Mouse (Mus musculus): ENCODE measurements around the gene Epm2aip1. TPM values are rescaled to one million over a fixed set of nuclear protein-coding genes. Genes with fewer than 3 reads are reported as not detected.
A peak's percentile ranks its signal among the peaks of the same experiment; 100 is the strongest.

Gene Epm2aip1
- total RNA-seq (2021) = 10 to 100 TPM; 77.8 to 79.7 TPM

GRCm38 (mm10) chr9:111271434-111272160 is at the start of gene Epm2aip1, which contains the start of gene Mlh1:
TSS of gene Epm2aip1 (plus strand) at chr9:111271929.
TSS of gene Mlh1 (minus strand) at chr9:111271791.
- peak; percentile 99 for DNase-seq (ENCODE audit: low spot score in 2 of 2)
- intact Hi-C loops (cut with DNase I) = loop anchor here (5.0 kb wide), 1 partner anchor 154 kb away; the partner anchor contains the start of gene Lrrfip2

- DNase-seq (ENCODE audit: low spot score in 2 of 2) = no peak
- intact Hi-C loops (cut with DNase I) = no loop called here
Observed at GRCm38 (mm10) chr9:111223406-111223805, 48.3 kb upstream of the Epm2aip1 start.

GRCm38 (mm10) chr9:111228446-111228845 is 43.3 kb upstream of the Epm2aip1 start:
- DNase-seq (ENCODE audit: low spot score in 2 of 2) = no peak
- intact Hi-C loops (cut with DNase I) = no loop called here

GRCm38 (mm10) chr9:111234701-111235100 is 37.0 kb upstream of the Epm2aip1 start:
- DNase-seq (ENCODE audit: low spot score in 2 of 2) = no peak
- intact Hi-C loops (cut with DNase I) = no loop called here

GRCm38 (mm10) chr9:111237726-111238125 is 34.0 kb upstream of the Epm2aip1 start:
- intact Hi-C loops (cut with DNase I) = no loop called here
- no peak for DNase-seq (ENCODE audit: low spot score in 2 of 2)

DNA sequence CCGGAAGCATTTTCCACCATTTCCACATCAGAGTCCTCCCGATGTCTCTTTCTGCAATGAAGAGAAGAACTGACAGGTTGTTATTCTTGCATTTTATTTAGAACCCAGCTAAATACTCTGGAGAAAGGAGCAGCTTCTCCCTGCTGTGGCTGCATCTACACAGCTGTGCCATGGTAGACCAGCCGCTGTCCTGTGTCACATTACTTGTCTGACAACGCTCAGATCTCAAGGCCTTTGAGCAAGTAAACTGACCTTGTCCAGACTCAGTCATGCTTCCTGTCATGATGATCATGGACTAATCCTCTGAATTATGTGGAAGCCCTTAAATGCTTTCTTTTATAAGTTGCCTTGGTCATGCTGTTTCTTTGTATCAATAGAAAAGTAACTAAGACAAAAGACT is 31.9 kb upstream of the Epm2aip1 start:
- intact Hi-C loops (cut with DNase I) = no loop called here
- no peak for DNase-seq (ENCODE audit: low spot score in 2 of 2)

- intact Hi-C loops (cut with DNase I) = no loop called here
- DNase-seq (ENCODE audit: low spot score in 2 of 2) = no peak
Observed at GRCm38 (mm10) chr9:111243384-111243783, 28.3 kb upstream of the Epm2aip1 start.

DNA sequence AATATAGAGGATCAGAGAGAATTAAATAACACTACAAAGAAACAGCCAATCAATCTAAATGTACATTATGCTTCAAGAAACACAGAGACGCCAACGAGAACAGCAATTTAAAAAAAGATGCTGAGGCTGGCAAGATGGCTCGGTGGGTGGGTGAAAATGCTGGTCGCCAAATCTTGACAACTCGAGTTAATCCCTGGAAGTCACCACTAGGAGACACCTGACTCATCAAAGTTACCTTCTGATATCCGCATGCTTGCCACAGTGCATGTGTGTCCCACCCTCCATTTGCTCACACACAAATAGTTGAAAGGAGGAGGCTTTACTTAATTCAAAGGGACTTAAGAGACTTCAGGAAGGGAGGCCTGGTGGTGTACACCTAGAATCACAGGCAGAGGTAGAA is 26.2 kb upstream of the Epm2aip1 start:
- intact Hi-C loops (cut with DNase I) = loop anchor here (5.0 kb wide), 1 partner anchor 153 kb away; no protein-coding TSS in a partner anchor
- DNase-seq (ENCODE audit: low spot score in 2 of 2) = no peak

- intact Hi-C loops (cut with DNase I) = loop anchor here (5.0 kb wide), 1 partner anchor 155 kb away; no protein-coding TSS in a partner anchor
- no peak for DNase-seq (ENCODE audit: low spot score in 2 of 2)
Observed at GRCm38 (mm10) chr9:111247682-111248246, 24.0 kb upstream of the Epm2aip1 start.

DNA sequence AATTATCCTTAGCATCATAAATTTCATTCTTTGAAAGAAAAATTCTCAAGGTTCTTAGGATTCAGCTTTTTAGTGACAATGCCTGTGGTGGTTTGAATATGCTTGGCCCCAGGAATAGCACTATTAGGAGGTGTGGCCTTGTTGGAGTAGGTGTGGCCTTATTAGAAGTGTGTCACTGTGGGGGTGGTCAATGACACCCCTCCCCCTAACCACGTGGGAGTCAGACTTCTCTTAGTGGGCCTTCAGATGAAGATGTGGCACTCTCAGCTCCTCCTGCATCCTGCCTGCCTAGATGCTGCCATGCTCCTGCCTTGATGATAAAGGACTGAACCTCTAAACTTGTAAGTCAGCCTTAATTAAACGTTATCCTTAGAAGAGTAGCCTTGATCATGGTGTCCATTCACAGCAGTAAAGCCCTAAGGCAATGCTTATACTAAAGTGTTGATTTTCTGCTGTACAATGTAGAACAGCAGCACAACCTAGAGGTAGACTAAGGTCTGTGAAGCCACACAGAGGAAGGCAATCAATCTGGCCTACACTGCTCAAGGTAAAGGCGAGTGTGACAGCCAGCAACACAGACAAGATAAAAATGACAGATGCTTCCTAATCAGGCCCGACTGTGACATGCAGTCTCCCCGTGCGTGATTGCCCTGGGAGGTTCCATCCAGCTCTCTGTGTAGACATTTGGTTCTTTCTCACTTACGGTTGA is 19.4 kb upstream of the Epm2aip1 start:
- no peak for DNase-seq (ENCODE audit: low spot score in 2 of 2)

DNA sequence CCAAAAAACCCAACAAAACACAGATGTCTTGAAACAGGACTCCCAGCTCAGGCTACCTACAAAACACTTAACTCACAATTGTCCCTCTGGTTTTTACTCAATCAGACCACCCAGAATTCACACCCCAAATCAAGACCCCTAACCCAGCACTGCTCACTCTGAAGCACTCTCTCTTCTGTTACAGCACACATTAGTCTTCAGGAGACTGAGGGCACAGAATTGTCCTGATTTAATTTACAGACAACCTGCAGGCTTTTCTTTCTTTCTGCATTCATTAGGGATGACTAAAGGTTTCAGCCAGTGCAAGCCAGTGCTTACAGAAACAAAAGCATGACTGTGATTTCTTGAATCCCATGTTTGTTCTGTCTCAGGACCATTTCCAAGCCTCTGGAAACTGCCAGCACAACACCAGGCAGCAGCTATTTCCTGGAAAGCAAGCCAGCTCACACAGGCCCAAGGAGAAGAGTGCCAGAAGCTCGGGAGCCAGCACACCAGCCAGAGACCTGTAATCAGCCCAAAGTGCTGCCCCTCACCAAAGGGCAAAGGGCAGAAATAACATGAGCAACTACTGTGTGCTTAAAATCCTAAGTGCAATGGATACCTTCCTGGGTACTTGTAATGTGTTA is 11.3 kb upstream of the Epm2aip1 start:
- intact Hi-C loops (cut with DNase I) = no loop called here
- no peak for DNase-seq (ENCODE audit: low spot score in 2 of 2)

More for the DNA sequence above, 19.4 kb upstream of the Epm2aip1 start:
- intact Hi-C loops (cut with DNase I) = no loop called here

DNA sequence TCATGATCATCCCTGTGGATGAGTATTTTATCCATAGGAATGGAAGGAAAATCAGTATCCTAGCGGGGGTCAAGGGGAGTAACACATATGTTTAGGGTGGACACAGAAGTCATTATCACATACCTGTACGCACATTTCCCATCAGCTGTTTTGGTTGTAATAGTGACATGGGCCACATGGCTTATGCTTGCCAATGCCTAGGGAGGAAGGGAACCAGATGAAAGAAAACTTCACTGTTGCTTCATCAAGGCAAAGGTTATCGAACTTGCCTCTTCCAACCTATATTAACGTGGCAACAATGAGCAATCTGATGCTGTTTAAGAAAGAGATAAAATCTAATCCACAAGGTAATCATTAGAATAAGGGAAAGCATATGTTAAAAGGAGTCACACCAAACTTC is 10.4 kb upstream of the Epm2aip1 start:
- intact Hi-C loops (cut with DNase I) = no loop called here
- no peak for DNase-seq (ENCODE audit: low spot score in 2 of 2)

DNA sequence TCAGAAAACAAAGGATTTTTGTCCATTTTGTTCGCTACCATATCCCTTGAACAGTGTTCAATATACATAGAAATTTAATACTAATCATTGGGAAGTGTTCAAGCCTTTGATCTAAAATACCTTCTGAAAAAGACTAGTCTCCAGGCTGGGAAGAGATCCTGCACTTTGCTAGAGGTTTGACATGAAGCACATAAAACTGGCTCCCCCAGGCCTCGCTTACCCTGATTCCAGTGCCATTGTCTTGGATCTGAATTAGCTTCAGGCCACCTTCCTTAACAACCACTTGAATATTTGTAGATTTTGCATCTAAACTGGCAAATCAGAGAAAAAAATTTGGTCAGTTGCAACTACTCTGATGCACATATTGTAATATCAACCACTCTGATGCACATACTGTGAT is 3.7 kb upstream of the Epm2aip1 start:
- intact Hi-C loops (cut with DNase I) = no loop called here

GRCm38 (mm10) chr9:111270606-111271005 is 1.1 kb upstream of the Epm2aip1 start:
- intact Hi-C loops (cut with DNase I) = loop anchor here (5.0 kb wide), 1 partner anchor 153 kb away; the partner anchor contains the start of gene Lrrfip2
- no peak for DNase-seq (ENCODE audit: low spot score in 2 of 2)

More for the DNA sequence above, 3.7 kb upstream of the Epm2aip1 start:
- DNase-seq (ENCODE audit: low spot score in 2 of 2) = no peak

DNA sequence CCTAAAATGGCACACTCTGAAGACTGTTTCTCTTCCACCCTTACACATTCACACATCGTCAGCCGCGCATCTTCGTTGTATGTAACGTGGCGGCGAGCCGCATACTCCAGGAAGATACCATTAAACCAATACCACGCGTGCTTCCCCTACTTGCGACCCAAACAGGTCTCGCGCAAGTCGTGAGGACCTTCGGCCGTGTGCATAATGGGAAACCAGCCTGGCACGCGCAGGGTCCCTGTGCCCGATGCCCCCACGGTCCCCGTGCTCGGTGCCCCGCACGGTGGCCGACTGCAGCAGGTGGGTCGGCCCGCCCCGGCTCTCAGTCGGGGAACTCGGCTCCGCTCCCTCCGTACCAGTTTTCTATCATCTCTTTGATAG is 684 bp upstream of the Epm2aip1 start:
- intact Hi-C loops (cut with DNase I) = loop anchor here (5.0 kb wide), 1 partner anchor 154 kb away; the partner anchor contains the start of gene Lrrfip2
- DNase-seq (ENCODE audit: low spot score in 2 of 2) = no peak

- intact Hi-C loops (cut with DNase I) = loop anchor here (5.0 kb wide), 1 partner anchor 155 kb away; the partner anchor contains the start of gene Lrrfip2
- DNase-seq (ENCODE audit: low spot score in 2 of 2) = no peak
Observed at GRCm38 (mm10) chr9:111272356-111272755, 627 bp downstream of the Epm2aip1 start.

DNA sequence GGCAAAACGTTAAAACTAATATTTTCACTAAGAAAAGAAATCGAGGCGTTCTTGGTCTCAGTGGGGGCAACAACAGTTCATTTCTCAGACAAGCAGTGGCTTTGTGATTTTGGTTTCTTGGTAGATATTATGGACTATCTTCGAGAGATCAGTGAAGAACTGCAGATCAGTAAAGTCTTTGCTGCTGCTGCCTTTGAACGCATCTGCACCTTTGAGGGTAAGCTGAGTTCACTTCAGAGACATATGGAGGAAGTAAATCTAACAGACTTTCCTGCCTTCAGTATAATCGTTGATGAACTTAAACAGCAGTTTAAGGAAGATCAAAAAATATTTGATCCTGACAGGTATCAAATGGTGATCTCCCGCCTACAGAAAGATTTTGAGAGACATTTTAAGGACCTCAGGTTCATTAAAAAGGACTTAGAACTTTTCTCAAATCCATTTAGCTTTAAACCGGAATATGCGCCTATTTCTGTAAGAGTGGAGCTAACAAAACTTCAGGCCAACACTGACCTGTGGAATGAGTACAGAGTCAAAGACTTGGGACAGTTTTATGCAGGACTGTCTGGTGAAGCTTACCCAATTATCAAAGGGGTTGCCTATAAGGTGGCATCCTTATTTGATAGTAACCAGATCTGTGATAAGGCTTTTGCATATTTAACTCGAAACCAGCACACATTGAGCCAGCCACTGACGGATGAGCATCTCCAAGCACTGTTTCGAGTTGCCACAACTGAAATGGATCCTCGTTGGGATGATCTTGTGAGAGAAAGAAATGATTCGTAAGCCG is 1.5 kb downstream of the Epm2aip1 start:
- no peak for DNase-seq (ENCODE audit: low spot score in 2 of 2)
- intact Hi-C loops (cut with DNase I) = loop anchor here (5.0 kb wide), 1 partner anchor 156 kb away; the partner anchor contains the start of gene Lrrfip2

- intact Hi-C loops (cut with DNase I) = loop anchor here (5.0 kb wide), 1 partner anchor 157 kb away; the partner anchor contains the start of gene Lrrfip2
- DNase-seq (ENCODE audit: low spot score in 2 of 2) = no peak
Observed at GRCm38 (mm10) chr9:111273958-111274357, 2.2 kb downstream of the Epm2aip1 start.

DNA sequence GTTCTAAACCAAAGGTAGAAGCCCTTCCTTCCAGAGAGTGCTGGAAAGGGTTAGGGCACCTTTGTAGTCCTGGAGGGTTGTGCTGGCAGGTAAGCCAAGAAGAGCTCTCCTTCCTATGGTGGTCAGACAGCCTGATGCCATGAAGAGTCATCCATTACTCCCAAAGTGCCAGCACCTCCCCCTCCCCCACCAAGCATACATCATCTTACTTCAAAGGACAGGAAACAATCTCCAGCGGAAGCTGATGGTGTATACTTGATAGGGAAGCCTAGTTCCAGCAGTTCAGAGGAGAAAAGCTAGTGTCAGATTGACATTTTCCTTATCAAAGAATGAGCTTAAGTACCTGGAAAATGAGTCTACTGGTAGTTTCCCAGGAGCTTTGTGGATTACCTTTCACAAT is 3.4 kb downstream of the Epm2aip1 start:
- intact Hi-C loops (cut with DNase I) = no loop called here

More for the DNA sequence above, 3.4 kb downstream of the Epm2aip1 start:
- DNase-seq (ENCODE audit: low spot score in 2 of 2) = no peak

Data from left cerebral cortex, postnatal 36 days (tissue).